ENCODE assay signal across 8 mouse cellular contexts in genomic region chr3:36688874-36689273, GRCm38 (mm10). TPM values are rescaled to one million over a fixed set of nuclear protein-coding genes. Genes with fewer than 3 reads are reported as not detected.
DNase-seq lines count a peak whose midpoint lies in the region; ATAC-seq lines count a peak whose summit lies in the region.

No protein-coding gene starts in this region.

- peak overlapping the region; percentile 75 for H3K4me3 ChIP-seq in forebrain, embryonic 13.5 days
- peak overlapping the region; percentile 57 for H3K4me3 ChIP-seq in liver, embryonic 16.5 days (ENCODE audit: low read depth, low read length)

- no peak overlapping the region; the same call in 1 of the 2 replicates for H3K9ac ChIP-seq in forebrain, embryonic 13.5 days
- no peak overlapping the region for H3K9ac ChIP-seq in liver, embryonic 16.5 days (ENCODE audit: low read depth, low read length)

- peak; percentile 21 to 22 for DNase-seq in CD8-positive naive resting alpha-beta T cell, adult 2 months (ENCODE audit: low read depth in 2 of 2, low spot score in 2 of 2)
- peak; percentile 13 for DNase-seq in c-Kit-positive CD71-positive TER-119-negative erythroid progenitor cells, embryonic 14.5 days (ENCODE audit: low read depth)
- DNase-seq in heart, postnatal 10 days: peak; percentile 77 to 81
- DNase-seq in kidney, postnatal 25 days: peak; percentile 76 to 78
- peak; percentile 49 for DNase-seq in ovary, adult 18-20 months (ENCODE audit: low spot score)
- peak; percentile 13 to 31 for DNase-seq in thymus, adult 18-20 months

- H3K27me3 ChIP-seq in forebrain, embryonic 13.5 days: peaks cover 8% of the 10 kb centered on the region; the same call in 1 of the 2 replicates
- peaks cover 32% of the 10 kb centered on the region for H3K27me3 ChIP-seq in liver, embryonic 16.5 days (ENCODE audit: control insufficient read depth, insufficient read depth, low read depth, low read length)

- no peaks in the 10 kb centered on the region for H3K36me3 ChIP-seq in forebrain, embryonic 13.5 days (ENCODE audit: poor library complexity, severe bottlenecking)
- no peaks in the 10 kb centered on the region for H3K36me3 ChIP-seq in liver, embryonic 16.5 days (ENCODE audit: control insufficient read depth, insufficient read depth)

- H3K4me2 ChIP-seq in forebrain, embryonic 13.5 days: peak overlapping the region; percentile 77
- peak overlapping the region; percentile 70 for H3K4me2 ChIP-seq in liver, embryonic 16.5 days (ENCODE audit: low read depth, low read length)

- intact Hi-C loops in heart, postnatal 10 days (cut with DNase I): loop anchor here (1.0 to 5.0 kb wide), 2 partner anchors 88 to 146 kb away; no protein-coding TSS in a partner anchor

- H3K9me3 ChIP-seq in forebrain, embryonic 13.5 days (replicated peaks): no peaks in the 10 kb centered on the region
- H3K9me3 ChIP-seq in liver, embryonic 16.5 days (replicated peaks; ENCODE audit: control insufficient read depth, low read length): no peaks in the 10 kb centered on the region

- H3K27ac ChIP-seq in forebrain, embryonic 13.5 days: no peak overlapping the region
- no peak overlapping the region for H3K27ac ChIP-seq in liver, embryonic 16.5 days (ENCODE audit: low read length)

- peak; percentile 56 for ATAC-seq in forebrain, embryonic 13.5 days
- 0 out of 2 replicates have a peak, but pooled peaks have one; percentile 16 for ATAC-seq in liver, embryonic 16.5 days (ENCODE audit: low read depth)

- H3K4me1 ChIP-seq in forebrain, embryonic 13.5 days: peaks cover 13% of the 10 kb centered on the region
- no peaks in the 10 kb centered on the region for H3K4me1 ChIP-seq in liver, embryonic 16.5 days (ENCODE audit: control insufficient read depth, low read depth, low read length)

- WGBS in forebrain, embryonic 13.5 days: 2% methylated on average over 21 of the region's 21 CpGs
- 2% methylated on average over 21 of the region's 21 CpGs for WGBS in liver, embryonic 16.5 days (ENCODE audit: insufficient replicate concordance)

RNA-seq across cellular contexts. Expression of gene Trpc3, which starts 1.1 kb away (rescaled TPM):
- 1.9 and 2.4 TPM in 2 replicates for polyA plus RNA-seq in forebrain, embryonic 13.5 days (2015; fragmentation: Nextera tagmentation; extraction: Ambion mirVana)
- 10 to 100 TPM; 13.1 to 17.0 TPM for total RNA-seq in heart, postnatal 10 days (2021)
- 0.06 and 0.28 TPM in 2 replicates for polyA plus RNA-seq in liver, embryonic 16.5 days (2015; fragmentation: Nextera tagmentation; extraction: Ambion mirVana)

Comparison
In these comparisons a context has a peak if more than half of its experiments do, and no peak if none do; other contexts are left out.
1. DNase-seq: peak in every context shown above with its lines; median percentile 79 in heart, postnatal 10 days; 77 in kidney, postnatal 25 days; 49 in ovary, adult 18-20 months; 22 in thymus, adult 18-20 months; 22 in CD8-positive naive resting alpha-beta T cell, adult 2 months; 13 in c-Kit-positive CD71-positive TER-119-negative erythroid progenitor cells, embryonic 14.5 days.